Mouse (Mus musculus): Measurements from ENCODE around the gene C130050O18Rik.

- TF ChIP-seq CTCF (IDR thresholded peaks at IDR 0.05; ENCODE audit: control insufficient read depth, insufficient read depth, insufficient read length) (no peak), MAX (IDR thresholded peaks at IDR 0.05) (no peak), USF1 (IDR thresholded peaks at IDR 0.05; ENCODE audit: low read depth) (no peak)
Observed at GRCm38 (mm10) chr5:139397359-139397916, 7.6 kb upstream of the C130050O18Rik start.
